Mouse (Mus musculus): ENCODE data around the gene Dlg2.
A peak's percentile ranks its signal among the peaks of the same experiment; 100 is the strongest.

The Dlg2 gene

DNA sequence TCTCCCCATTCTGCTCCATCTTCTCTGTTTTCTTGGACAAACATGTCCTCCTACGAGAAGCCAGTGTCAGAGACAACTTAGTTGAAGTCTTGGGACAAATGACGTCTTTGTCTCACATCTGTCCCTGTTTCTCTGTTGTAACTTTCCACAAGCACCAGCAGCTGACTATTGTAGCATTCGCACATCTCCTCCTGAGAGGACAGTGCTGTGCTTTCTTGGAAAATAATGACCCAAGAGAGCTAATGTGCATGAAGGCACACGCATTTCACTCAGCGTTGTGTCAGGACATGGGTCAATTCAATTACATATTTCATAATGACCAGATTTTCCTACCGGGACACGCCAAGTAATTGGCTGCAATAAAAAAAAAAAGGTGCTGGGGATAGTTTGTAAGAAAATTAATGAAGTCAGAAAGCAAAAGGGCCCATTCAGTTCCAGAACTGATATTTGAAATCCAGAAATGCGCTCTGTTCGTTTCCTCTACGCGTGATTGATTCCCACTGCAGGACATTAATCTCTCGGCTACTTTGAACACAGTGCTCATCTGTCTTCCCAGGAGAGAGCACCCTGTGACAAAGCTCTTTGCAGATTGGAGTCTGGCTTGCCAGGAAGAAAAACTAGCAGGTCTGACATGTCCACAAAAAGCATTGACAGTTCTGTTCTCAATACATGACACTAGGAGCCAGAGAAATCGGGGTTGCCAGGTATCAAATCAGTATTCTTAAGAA is 1846.0 kb downstream of the Dlg2 start:
- H3K36me3 ChIP-seq (ENCODE audit: insufficient read depth, low read length) = no peaks in the 10 kb centered on the region
- H3K4me1 ChIP-seq (replicated peaks; ENCODE audit: low read depth, low read length) = no peaks in the 10 kb centered on the region
- H3K9me3 ChIP-seq (ENCODE audit: low read length) = no peaks in the 10 kb centered on the region
- no peak overlapping the region for H3K4me3 ChIP-seq (replicated peaks; ENCODE audit: low read length)
- TF ChIP-seq CTCF (conservative IDR thresholded peaks at IDR 0.05; ENCODE audit: low read length) = no peak
- no peak for TF ChIP-seq POU5F1 (IDR thresholded peaks at IDR 0.05; ENCODE audit: borderline replicate concordance, low read length)
- no peak for TF ChIP-seq NANOG (IDR thresholded peaks at IDR 0.05; ENCODE audit: borderline replicate concordance, low read length)
- H3K27me3 ChIP-seq (ENCODE audit: insufficient read depth, low read length) = no peaks in the 10 kb centered on the region

DNA sequence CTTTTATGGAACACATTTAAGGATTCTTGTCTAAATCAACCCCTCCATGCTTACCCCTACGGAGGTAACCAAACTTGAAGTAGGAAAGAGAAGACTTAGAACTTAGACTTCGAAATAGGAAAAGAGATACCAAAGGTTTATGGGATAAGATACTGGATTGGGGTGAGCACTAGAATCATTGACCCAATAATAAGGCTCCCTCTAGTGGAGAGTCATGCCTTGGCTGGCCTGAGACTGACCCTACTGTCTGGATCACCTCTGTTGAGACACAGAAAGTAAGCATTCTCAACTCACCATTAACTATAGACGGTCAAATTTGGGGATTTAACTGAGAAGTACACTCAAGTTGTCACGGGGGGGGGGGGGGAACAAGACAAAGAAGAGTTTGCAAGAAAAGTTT is 1847.2 kb downstream of the Dlg2 start:
- no peaks in the 10 kb centered on the region for H3K4me1 ChIP-seq (replicated peaks; ENCODE audit: low read depth, low read length)
- no peaks in the 10 kb centered on the region for H3K27me3 ChIP-seq (ENCODE audit: insufficient read depth, low read length)
- H3K36me3 ChIP-seq (ENCODE audit: insufficient read depth, low read length) = no peaks in the 10 kb centered on the region
- no peak overlapping the region for H3K4me3 ChIP-seq (replicated peaks; ENCODE audit: low read length)
- no peaks in the 10 kb centered on the region for H3K9me3 ChIP-seq (ENCODE audit: low read length)
- TF ChIP-seq CTCF (conservative IDR thresholded peaks at IDR 0.05; ENCODE audit: low read length) (peak; percentile 53), POU5F1 (IDR thresholded peaks at IDR 0.05; ENCODE audit: borderline replicate concordance, low read length) (no peak)

DNA sequence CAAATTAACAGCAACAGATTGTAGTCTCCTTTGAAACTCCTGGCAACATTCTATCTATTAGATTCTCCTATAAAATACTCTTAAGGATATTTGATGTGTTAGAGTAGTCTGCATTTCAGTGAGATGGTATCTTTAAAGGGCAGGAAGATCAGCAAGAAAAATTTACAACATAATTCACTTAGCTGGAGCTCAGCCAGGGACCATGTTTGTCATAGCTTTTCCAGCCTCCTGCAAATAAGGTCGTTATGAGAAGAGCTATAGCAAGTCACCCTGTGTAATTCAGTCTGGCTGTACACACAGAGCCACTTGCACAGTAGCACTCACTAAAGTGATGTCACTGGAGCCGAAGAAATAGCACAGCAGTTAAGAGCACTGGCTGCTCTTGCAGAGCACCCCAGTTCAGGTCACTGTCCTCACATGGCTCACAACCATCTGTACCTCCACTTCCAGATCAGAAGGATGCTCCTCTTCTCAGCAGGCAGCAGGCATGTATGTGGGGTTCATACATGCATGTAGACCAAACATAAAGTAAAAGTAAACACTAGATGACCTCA is 1850.9 kb downstream of the Dlg2 start:
- Histone ChIP-seq H3K4me1 (replicated peaks; ENCODE audit: low read depth, low read length) (no peaks in the 10 kb centered on the region), H3K9me3 (ENCODE audit: low read length) (no peaks in the 10 kb centered on the region), H3K27me3 (ENCODE audit: insufficient read depth, low read length) (no peaks in the 10 kb centered on the region), H3K4me3 (replicated peaks; ENCODE audit: low read length) (no peak overlapping the region), H3K36me3 (ENCODE audit: insufficient read depth, low read length) (no peaks in the 10 kb centered on the region)
- no peak for TF ChIP-seq POU5F1 (IDR thresholded peaks at IDR 0.05; ENCODE audit: borderline replicate concordance, low read length)
- no peak for TF ChIP-seq NANOG (IDR thresholded peaks at IDR 0.05; ENCODE audit: borderline replicate concordance, low read length)

DNA sequence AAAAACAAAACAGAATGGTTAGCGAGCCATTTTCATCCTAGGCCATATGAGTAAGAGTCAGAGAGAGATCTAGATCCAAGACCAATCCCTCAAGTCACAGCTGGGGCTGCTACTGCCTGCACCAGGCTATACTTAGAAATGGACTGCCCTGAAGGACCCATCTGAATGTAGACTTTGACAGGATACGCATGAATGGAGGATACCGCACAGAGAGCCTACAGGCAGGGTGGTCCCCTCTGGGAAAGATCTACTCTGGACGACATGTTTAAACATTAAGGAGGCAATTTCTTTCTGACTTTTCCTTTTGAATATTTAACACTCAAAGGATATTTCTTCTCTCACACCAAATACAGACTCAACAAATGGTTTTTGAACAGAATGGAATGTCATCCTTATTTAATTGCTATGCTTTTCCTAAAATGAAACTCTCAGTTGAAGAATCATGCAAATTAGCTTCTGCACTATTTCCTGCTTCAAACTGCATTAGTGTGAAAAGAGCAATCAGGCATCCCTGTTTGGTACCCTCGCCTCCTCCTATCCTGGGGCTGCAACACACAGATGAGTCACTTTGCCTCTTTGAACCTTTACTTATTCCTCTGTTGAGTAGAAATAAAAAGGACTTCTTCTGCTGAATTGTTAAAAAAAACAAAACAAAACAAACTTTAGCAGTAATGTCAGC is 1856.9 kb downstream of the Dlg2 start:
- TF ChIP-seq CTCF (conservative IDR thresholded peaks at IDR 0.05; ENCODE audit: low read length) = no peak
- Histone ChIP-seq H3K4me1 (replicated peaks; ENCODE audit: low read depth, low read length) (no peaks in the 10 kb centered on the region), H3K36me3 (ENCODE audit: insufficient read depth, low read length) (no peaks in the 10 kb centered on the region), H3K4me3 (replicated peaks; ENCODE audit: low read length) (no peak overlapping the region), H3K9me3 (ENCODE audit: low read length) (no peaks in the 10 kb centered on the region), H3K27me3 (ENCODE audit: insufficient read depth, low read length) (no peaks in the 10 kb centered on the region)

DNA sequence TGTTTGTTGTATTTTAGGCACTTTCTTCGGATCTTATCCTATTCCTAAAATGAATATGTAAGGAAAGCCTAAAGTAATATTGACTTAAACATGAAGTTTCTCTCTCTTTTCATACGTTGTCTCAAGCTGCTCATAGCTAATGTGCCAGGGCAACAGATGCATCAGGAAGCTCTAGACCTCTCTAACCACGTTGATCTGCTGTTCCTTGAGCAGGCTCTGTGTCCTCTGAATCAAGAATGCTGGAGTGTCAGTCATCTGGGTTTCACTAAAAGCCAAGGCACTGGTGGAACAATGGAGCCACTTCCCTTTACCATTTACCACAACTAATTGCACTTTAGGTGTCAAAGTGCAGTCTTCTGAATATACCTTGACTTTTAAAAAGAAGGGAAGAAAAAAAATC is 1880.1 kb downstream of the Dlg2 start:
- Histone ChIP-seq H3K36me3 (ENCODE audit: insufficient read depth, low read length) (no peaks in the 10 kb centered on the region), H3K4me3 (replicated peaks; ENCODE audit: low read length) (no peak overlapping the region), H3K9me3 (ENCODE audit: low read length) (no peaks in the 10 kb centered on the region), H3K4me1 (replicated peaks; ENCODE audit: low read depth, low read length) (no peaks in the 10 kb centered on the region), H3K27me3 (ENCODE audit: insufficient read depth, low read length) (no peaks in the 10 kb centered on the region)
- no peak for TF ChIP-seq CTCF (conservative IDR thresholded peaks at IDR 0.05; ENCODE audit: low read length)
- TF ChIP-seq NANOG (IDR thresholded peaks at IDR 0.05; ENCODE audit: borderline replicate concordance, low read length) = no peak
- TF ChIP-seq POU5F1 (IDR thresholded peaks at IDR 0.05; ENCODE audit: borderline replicate concordance, low read length) = no peak

DNA sequence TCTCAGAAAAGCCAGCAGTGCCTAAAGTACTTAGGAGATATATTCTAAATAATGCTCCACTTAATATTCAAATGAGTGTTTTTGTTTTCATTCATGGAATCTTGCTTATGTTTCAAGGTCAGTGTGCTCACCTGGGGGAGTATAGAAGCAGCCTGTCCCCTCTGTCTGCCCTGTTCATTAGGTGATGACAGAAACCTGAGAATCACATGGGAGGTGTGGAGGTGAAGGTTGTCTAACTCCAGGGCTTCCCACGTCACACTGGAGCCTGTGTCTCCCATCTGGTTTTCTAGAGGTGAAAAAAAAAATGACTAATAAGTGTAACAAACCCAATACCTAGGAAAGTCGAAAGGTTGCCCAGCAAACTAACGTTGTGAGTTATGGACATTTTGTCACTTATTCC is 1886.9 kb downstream of the Dlg2 start:
- Histone ChIP-seq H3K27me3 (ENCODE audit: insufficient read depth, low read length) (no peaks in the 10 kb centered on the region), H3K9me3 (ENCODE audit: low read length) (no peaks in the 10 kb centered on the region), H3K4me3 (replicated peaks; ENCODE audit: low read length) (no peak overlapping the region), H3K36me3 (ENCODE audit: insufficient read depth, low read length) (no peaks in the 10 kb centered on the region), H3K4me1 (replicated peaks; ENCODE audit: low read depth, low read length) (no peaks in the 10 kb centered on the region)
- TF ChIP-seq CTCF (conservative IDR thresholded peaks at IDR 0.05; ENCODE audit: low read length) = no peak
- no peak for TF ChIP-seq NANOG (IDR thresholded peaks at IDR 0.05; ENCODE audit: borderline replicate concordance, low read length)

DNA sequence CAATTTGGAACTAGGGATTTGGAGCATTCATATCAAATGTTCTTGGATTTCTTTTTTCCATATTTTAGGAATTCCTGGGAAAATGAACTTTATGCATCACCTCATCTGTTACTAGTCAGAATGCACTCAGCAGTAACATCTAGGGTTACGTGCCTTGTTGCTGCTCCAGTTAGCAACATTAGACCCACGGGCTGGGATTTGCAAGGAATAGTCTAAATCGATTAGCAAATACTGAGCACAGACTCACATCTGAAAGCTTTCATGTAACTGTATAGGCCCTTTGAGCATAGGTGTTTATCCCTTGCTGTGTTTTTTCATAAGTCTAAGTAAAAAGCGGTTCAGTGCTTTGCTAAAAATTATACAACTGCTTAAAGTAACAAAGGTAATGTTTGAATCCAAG is 1887.3 kb downstream of the Dlg2 start:
- Histone ChIP-seq H3K9me3 (ENCODE audit: low read length) (no peaks in the 10 kb centered on the region), H3K36me3 (ENCODE audit: insufficient read depth, low read length) (no peaks in the 10 kb centered on the region), H3K4me3 (replicated peaks; ENCODE audit: low read length) (no peak overlapping the region), H3K27me3 (ENCODE audit: insufficient read depth, low read length) (no peaks in the 10 kb centered on the region), H3K4me1 (replicated peaks; ENCODE audit: low read depth, low read length) (no peaks in the 10 kb centered on the region)
- no peak for TF ChIP-seq CTCF (conservative IDR thresholded peaks at IDR 0.05; ENCODE audit: low read length)
- TF ChIP-seq NANOG (IDR thresholded peaks at IDR 0.05; ENCODE audit: borderline replicate concordance, low read length) = no peak
- TF ChIP-seq POU5F1 (IDR thresholded peaks at IDR 0.05; ENCODE audit: borderline replicate concordance, low read length) = no peak

DNA sequence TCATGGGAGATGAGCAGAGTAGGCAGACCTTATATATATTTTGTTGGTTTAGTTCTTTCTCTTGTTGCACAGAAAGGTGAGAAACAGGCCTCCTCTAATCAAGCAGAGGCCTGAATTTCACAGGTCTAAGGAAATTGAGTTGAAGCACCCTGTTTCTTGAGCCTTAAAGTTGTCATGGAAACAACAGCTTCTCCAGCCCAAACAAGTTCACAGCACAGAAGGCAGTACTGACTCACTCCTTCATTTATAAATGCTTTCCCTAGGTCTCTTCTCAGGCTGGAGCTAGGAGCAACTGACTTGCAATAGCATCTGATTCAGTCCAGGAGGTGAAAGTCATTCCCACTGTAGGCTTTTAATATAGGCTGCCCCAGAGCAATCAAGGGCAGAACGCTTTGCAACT is 1890.6 kb downstream of the Dlg2 start:
- no peaks in the 10 kb centered on the region for H3K9me3 ChIP-seq (ENCODE audit: low read length)
- TF ChIP-seq NANOG (IDR thresholded peaks at IDR 0.05; ENCODE audit: borderline replicate concordance, low read length) (no peak), POU5F1 (IDR thresholded peaks at IDR 0.05; ENCODE audit: borderline replicate concordance, low read length) (no peak), CTCF (conservative IDR thresholded peaks at IDR 0.05; ENCODE audit: low read length) (no peak)
- no peaks in the 10 kb centered on the region for H3K4me1 ChIP-seq (replicated peaks; ENCODE audit: low read depth, low read length)
- H3K4me3 ChIP-seq (replicated peaks; ENCODE audit: low read length) = no peak overlapping the region
- no peaks in the 10 kb centered on the region for H3K36me3 ChIP-seq (ENCODE audit: insufficient read depth, low read length)
- no peaks in the 10 kb centered on the region for H3K27me3 ChIP-seq (ENCODE audit: insufficient read depth, low read length)

DNA sequence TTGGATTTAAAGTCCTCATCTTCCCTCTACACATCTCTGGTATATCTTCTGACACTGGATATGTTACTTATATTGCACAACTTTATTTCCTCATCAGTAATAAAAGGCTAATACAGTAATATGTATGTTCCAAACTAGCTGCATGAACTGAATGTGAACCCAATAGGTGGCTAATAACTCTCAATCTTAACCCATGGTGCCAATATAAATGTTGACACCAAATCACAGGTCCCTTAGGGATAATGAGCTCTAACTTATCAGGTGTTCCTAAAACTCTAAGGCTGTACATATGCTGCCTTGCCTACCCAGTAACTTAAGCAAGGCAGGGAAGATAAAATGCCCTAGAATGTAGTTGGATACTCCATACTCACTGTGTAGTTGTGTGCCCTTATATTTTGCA is 1894.0 kb downstream of the Dlg2 start:
- Histone ChIP-seq H3K9me3 (ENCODE audit: low read length) (no peaks in the 10 kb centered on the region), H3K27me3 (ENCODE audit: insufficient read depth, low read length) (no peaks in the 10 kb centered on the region), H3K4me1 (replicated peaks; ENCODE audit: low read depth, low read length) (no peaks in the 10 kb centered on the region), H3K36me3 (ENCODE audit: insufficient read depth, low read length) (no peaks in the 10 kb centered on the region), H3K4me3 (replicated peaks; ENCODE audit: low read length) (no peak overlapping the region)
- TF ChIP-seq POU5F1 (IDR thresholded peaks at IDR 0.05; ENCODE audit: borderline replicate concordance, low read length) (no peak), NANOG (IDR thresholded peaks at IDR 0.05; ENCODE audit: borderline replicate concordance, low read length) (no peak), CTCF (conservative IDR thresholded peaks at IDR 0.05; ENCODE audit: low read length) (no peak)
